Mouse (Mus musculus): ENCODE measurements around the gene Cptp. TPM values are rescaled to one million over a fixed set of nuclear protein-coding genes. Genes with fewer than 3 reads are reported as not detected.
A peak's percentile ranks its signal among the peaks of the same experiment; 100 is the strongest.

Gene Cptp
- total RNA-seq, 4 experiments from 2014 or later, result 11.0 to 18.7 (median 16.1) TPM

DNA sequence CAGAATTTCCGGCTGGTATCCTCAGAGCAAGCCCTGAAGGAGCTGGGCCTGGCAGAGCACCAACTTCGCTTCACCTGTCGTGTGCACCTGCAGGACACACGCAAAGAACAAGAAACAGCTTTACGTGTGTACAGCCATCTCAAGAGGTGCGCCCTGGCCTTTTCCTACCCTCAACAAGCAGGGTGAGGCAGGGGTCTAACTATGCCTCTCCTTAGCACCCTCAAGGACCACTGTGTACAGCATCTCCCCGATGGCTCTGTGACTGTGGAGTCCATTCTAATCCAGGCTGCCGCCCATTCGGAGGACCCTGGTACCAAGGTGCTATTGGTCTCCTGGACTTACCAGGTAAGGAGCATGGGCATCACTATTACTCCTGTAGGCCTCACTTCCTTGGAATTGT lies 18.9 kb upstream of the Cptp start:
- DNase-seq (ENCODE audit: low spot score in 2 of 2), result no peak

DNA sequence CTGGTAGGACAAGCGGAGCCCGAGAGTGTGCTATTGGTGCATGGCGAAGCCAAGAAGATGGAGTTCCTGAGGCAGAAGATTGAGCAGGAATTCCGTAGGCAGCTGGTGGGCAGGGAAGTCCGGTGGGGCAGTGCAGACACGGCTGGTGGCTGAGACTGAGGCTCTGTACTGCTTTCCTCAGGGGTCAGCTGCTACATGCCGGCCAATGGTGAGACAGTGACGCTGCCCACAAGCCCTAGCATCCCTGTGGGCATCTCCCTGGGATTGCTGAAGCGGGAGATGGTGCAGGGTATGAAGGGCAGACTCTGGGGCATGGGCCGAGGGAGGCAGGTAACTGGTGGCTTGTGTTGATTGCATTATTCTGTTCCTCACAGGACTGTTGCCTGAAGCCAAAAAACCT lies 18.4 kb upstream of the Cptp start:
- DNase-seq (ENCODE audit: low spot score in 2 of 2), result no peak

DNA sequence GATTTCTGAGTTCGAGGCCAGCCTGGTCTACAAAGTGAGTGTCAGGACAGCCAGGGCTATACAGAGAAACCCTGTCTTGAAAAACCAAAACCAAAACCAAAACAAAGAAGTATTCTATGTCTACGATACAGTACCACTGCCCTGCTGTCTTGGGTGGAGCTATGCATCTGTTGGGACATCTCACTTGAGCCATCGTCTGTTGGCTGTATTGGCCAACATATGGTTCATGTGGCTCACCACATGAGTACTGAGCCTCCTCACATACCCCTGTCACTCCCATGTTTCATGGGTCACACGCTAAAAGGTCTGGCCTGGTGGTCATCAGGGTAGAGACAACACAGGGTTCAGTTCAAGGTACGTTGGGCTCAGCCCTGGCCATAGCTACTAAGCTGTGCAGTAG lies 17.1 kb upstream of the Cptp start:
- DNase-seq (ENCODE audit: low spot score in 2 of 2), result no peak

DNA sequence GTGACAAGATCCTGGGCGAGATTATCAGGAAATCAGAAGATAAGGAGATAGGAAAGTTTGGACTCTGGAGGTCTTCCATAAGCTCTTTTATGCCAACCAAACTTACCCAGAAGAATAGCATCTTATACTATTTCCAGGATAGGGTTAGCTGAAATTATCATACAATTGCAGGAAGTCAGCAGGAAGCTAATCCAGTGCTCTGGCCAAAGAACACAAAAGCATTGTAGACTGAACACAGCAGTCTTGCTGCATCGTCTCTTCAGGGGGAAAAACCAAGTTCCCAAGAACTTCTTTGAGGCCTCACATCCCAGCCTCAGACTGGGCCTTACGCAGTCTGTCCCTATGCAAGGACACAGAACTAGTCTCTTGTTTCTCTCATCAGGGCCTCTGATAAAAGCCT lies 14.3 kb upstream of the Cptp start:
- DNase-seq (ENCODE audit: low spot score in 2 of 2), result no peak

DNA sequence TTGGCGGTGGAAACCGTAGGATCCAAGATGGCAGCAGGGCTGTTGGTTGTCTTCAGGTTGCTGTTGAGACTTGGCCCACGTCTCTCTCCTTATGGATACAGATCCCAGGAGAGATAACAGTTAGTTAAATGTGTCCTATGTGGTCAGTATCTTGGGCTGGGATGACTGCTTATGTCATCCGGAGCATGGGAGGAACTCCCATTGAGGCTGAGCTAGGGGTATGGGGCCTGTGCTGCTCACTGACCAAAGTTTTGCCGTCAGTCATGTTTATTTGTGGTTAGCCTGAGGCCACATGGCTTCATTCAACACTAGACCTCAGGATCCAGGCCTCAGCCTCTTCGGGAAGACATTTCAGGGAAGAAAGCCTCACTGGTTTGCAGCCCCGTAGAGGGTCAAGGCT lies 2.2 kb upstream of the Cptp start:
- DNase-seq (ENCODE audit: low spot score in 2 of 2), result no peak

DNA sequence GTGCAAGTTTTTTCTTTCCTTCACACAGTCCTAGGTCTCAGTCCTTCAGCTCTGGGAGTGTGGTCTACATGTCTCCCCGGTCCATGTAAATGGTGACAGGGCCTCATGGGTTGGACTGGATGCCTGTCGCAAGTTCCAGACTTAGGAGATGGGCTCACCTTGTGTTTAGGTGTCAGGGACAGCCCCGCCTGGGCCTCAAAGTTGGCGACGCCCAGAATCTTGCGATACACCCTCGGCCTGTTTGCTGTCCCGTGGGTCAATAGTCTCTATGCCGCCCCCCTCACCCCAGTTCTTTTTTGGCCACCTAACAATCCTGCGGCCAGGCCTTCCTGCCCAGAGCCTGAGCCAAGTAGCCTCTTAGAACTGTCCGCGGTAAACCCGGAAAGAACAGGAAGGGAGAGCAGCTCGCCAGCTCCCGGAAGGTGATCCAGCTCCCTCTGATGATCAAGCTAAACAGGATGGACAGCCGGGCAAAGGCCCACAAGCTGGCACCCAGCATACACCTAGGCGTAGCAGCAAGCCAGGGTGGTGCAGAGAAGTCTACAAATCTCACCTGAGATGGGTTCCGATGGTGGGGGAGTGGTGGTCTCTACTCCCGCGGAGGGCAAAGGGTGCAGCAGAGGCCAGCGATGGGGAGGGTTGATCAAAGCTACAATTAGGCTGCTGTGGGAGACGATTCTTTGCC lies 484 bp downstream of the Cptp start:
- no peak for DNase-seq (ENCODE audit: low spot score in 2 of 2)

DNA sequence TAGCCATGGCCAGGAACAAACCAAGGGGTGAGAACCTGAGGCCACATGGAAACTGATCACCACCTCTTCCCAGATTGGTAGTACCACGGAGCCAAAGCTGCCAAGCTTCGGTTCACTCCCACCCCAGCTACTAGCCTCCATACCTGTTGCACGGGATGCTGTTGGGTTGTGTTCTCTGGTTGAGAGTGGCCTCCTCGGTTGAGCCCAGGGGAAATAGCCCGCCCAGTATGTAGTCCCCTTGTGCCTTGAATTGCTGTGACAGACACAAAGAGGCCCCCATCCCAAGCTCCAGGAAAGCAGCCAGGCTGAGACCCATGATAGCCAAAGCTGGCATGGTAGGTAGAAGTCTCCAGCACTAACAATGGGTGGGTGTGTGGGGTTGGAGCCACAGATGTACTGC lies 6.2 kb downstream of the Cptp start, which contains the start of gene Tas1r3:
Gene Tas1r3 (minus strand): TSS at position 362 of the 400 bp plus-strand sequence.
- DNase-seq (ENCODE audit: low spot score in 2 of 2), result no peak

DNA sequence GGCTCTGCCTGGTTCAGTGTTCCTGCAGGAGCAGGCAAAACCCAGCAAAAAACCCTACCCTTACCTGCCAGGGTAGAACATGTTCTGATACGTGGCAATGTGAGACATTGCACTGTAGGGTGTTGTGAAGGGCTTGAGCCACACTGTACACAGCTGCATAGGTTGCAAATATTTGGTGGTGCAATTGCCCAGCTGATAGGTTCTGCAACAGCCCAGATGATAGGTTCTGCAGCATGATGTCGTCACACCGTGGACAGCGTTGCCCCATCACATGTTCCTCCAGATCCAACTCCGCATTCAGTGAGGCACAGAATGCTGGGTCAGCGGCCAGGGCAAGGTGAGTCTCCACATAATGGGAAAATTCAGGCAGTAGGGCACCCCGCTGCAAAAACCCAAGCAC lies 7.5 kb downstream of the Cptp start:
- no peak for DNase-seq (ENCODE audit: low spot score in 2 of 2)

DNA sequence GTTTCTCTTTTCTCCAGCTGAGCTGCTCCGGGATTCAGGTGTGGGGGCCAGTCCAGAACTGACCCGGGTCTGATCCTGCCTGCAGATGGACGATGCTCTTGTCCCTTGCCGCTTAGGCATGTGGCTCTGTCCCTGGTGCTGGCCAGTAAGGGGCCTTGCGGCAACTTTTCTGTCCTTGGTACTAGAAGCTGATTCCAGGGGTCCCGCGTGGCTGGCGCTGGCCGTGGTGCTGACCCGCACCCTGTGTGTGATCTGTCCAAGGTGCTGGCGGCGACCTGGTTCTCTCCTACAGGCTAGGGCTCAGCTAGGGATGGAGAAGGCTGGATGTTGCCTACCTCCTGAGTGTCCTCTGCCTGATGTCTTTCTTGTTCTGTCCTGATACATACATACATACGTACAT lies 9.9 kb downstream of the Cptp start:
- DNase-seq (ENCODE audit: low spot score in 2 of 2), result no peak

DNA sequence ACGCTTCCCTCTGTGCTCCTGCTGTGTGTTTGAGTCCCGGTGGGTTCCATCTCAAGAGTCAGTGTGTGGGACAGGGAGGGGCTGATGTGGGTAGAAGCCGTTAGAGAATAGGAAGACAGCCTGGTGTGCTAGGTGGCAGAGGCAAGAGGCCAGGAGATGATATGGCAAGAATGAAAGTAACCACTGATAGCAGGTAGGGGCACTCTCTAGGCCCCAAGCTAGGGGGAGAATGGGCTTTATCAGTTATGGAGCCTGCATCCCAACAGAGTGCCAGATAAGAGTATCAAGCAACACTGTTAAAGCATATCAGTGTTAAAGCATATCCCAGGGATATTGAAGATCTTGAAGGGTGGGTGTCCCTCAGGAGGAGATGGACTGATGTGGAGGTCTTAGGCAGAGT lies 12.4 kb downstream of the Cptp start:
- DNase-seq (ENCODE audit: low spot score in 2 of 2), result no peak

DNA sequence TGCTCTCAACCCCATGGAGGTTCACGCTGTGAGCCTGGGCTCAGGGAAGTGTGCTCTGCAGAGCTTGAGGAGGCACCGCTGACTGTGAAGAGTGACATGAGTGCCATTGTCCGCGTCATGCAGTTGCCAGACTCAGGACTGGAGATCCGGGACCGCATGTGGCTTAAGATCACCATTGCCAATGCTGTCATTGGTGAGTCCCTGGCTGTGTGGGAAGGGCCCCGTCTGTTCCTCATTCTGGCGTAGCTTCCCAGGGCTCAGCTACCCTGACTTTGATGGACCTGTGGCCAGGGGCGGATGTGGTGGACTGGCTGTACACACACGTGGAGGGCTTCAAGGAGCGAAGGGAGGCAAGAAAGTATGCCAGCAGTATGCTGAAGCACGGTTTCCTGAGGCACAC lies 13.2 kb downstream of the Cptp start:
- DNase-seq (ENCODE audit: low spot score in 2 of 2), result no peak

DNA sequence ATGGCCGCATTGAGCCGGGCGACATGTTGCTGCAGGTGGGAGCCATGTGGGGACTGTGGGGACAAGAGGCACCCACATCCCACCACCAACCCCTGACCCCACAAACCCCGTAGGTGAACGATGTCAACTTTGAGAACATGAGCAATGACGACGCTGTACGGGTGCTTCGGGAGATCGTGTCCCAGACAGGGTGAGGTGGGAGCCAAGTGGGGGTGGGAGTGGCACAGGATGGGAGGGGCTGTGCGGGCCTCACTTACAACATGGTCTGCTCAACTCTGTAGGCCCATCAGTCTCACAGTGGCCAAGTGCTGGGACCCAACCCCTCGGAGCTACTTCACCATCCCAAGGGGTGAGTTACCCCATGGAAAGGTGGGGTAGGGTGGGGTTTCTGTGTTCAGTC lies 14.2 kb downstream of the Cptp start:
- no peak for DNase-seq (ENCODE audit: low spot score in 2 of 2)

DNA sequence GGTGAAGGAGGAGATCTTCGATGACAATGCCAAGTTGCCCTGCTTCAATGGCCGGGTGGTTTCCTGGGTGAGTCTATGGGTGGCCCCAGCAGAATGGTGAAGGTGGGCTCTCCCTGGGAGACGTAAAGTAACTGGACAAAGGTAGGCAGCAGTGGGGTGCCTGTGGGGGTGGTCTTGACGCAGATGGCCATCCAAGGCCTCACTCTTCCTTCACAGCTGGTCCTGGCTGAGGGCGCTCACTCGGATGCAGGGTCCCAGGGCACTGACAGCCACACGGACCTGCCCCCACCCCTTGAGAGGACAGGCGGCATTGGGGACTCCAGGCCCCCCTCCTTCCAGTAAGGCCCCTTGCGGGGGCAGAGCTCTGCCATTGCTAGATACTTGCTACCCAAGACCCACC lies 15.8 kb downstream of the Cptp start:
- no peak for DNase-seq (ENCODE audit: low spot score in 2 of 2)

DNA sequence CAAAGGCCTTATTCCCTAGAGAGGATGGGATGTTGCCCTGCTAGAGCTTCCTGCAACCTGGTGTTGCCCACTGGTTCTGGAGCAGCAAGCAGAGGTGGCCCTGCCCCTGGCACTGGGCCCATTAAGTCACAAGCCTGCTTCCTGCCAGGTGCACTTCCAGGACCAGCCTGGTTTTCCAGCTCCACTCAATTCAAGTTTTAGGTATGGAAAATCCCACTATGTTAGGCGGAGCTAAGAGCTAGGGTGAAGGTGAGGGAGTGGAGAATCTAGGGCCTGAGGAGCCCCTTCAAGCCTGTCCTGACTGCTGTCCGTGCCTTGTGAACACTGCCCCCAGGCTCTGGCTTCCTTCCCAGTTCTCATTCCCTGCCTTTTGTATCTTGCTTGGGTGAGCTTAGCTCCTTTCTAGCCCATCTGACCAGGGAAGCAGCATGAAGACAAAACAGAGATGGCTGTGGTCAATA lies 17.3 kb downstream of the Cptp start:
- DNase-seq (ENCODE audit: low spot score in 2 of 2), result no peak

DNA sequence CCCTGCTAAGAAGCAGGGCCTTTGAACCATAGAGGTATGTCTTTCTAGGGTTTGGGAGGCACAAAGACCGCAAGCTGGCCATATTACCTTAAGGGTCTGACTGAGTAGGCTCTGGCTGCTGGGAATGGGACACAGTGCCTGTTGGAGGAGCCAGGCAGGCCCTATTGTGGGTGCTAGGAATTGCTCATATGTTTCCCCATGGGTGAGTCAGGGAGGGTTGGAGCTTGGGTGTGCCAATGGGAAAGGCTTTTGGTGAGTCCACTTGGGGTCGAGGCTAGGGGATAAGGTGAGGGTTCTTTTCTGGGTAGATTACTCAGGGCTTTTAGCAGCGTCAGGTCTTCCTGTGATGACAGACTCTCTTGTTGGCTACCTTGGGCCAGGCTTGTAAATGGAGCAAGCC lies 17.9 kb downstream of the Cptp start:
- no peak for DNase-seq (ENCODE audit: low spot score in 2 of 2)

DNA sequence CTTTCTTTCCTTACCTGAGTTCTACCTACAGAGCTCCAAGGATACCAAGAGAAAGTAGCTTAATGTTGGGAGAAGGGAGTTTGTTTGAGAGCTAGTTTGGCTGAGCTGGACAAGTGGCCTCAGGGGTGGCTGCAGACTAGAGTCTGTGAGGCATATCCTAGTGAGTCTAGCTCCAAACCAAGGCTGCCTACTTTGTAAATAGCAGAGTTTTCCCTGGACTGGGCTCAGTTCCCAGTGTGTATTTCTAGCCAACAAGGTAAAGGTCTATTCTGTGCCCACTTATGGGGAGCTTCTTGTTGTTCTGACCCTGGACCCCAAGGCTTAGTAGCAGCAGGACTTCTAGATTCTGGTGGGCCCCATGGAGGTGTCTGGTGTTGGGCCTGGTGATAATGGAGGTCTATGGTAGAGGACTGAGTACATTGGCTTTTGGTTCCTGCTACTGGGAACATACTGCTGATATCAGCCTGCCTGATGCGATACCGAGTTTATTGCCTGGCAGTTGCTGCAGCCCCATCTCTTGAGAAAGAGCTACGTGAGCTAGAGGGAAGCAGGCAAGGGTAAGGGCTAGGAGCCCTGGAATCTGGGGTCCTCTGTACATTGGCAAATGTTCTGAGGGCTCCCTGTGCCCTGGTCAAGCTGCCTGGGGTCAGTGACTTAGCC lies 19.3 kb downstream of the Cptp start:
- no peak for DNase-seq (ENCODE audit: low spot score in 2 of 2)

DNA sequence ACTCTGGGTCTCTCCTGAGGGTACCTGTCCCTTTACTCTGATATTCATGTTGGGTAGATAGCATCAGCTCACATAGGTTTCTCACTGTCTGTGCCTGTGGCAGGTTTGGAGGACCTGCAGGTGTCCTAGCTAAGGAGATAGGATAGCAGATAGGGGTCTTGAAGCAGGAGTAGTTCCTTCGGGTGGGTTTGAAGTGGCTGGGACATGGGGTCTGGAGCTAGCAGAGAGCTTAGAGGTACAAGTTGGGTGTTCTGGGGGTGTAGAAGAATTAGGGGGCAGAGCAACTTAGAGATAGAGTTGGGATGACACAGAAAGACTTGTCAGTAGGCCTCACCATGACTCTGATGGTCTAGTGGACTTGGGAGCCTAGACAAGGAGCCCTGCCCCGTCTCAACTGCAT lies 19.8 kb downstream of the Cptp start:
- no peak for DNase-seq (ENCODE audit: low spot score in 2 of 2)

DNA sequence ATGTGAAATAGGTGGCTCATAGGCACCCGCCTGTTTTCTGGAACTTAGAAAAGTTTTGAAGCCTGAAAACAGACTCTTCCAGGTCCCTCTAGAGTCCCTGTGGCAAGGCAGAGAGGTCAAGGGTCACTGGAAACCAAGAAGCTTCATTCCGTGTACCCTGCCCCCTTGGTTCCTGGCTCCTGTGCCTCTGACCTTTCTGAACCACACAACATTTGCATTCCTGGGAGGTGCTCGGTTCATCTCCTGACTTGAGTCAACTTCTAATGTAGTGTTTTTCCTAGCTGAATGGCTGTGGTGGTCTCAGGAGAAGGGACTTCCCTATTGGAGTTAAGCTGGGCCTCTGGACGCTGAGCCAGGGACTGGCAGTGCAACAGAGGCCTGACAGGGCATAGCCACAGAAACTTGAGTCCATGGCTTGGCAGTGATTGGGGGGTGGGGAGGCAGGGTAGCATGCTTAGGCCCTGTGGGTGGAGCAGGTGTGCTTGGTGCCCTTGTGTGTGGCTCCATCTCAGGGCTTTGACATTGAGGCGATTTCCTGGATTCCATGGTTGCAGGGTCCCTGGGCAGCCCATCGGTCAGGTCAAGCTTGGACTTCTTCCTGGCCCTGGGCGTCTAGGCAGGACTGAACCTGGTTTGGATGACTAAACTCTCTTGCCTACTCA lies 20.7 kb downstream of the Cptp start:
- peak; percentile 60 to 72 for DNase-seq (ENCODE audit: low spot score in 2 of 2)

DNA sequence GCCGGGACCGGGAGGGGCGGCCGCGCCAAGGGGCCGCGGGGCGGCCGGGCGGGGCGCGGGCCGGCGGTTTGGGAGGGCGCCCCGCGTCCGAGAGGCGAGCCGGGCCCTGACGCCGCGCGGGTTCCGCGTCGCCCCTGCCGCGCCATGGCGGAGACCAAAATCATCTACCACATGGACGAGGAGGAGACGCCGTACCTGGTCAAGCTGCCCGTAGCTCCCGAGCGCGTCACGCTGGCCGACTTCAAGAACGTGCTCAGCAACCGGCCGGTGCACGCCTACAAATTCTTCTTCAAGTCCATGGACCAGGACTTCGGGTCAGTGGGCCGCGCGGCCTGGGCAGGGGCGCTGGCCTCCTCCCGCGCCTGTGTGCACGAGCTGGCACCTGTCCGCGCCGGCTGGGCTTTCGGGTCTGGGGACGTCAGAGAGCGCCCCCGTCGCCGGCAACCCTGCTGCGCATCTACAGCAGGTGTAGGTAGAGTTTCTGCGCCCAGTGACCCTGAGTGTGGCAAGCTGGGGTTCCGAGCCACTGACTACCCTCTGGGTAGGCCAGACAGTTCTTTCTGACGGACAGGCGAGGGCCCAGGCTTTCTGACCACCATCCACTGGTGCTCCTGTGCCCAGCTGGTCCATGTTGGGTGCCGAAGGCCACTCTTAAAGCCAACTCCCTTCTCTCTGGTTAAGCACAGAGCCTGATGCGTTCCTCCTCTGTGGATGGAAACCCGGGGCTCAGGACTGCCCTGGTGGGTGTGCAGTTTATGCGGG lies 21.5 kb downstream of the Cptp start:
- DNase-seq (ENCODE audit: low spot score in 2 of 2), result peak; percentile 37 to 60

DNA sequence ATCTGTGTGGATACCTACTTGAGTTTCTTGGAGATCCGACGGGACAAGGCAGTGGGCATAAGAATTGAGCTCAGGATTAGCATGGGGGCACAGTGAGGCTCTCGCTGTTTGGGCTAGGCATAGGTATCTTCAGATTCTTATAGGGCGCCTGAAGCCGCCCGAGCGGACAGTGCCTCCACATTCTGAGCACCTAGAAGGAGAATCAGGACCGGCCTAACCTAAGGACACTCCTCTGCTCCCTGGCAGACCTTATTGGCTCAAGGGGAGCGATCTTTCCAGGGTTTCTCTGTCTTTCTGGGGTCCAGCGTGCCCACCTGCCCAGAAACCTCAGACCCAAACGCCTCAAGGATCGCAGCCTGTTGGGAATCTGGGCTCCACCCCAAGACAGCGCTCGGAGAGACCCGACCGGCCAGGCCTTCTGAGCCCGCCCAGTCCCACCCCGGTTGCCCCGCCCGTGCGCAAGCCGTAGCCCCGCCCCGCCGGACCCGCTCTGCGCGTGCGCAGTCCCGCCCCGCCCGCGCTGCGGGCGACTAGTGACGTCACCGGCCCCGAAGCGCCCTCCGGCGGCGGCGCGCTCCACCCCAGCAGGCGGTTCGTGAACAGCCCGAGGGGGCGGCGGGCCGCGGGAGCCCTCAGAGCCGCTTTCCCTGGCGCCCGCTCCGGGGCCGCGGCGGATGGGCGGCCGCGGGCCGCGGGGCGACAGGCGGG lies 22.2 kb downstream of the Cptp start, which contains the start of gene Dvl1:
Gene Dvl1 (plus strand): TSS at position 532 of the 708 bp plus-strand sequence.
- peak; percentile 87 to 88 for DNase-seq (ENCODE audit: low spot score in 2 of 2)

DNA sequence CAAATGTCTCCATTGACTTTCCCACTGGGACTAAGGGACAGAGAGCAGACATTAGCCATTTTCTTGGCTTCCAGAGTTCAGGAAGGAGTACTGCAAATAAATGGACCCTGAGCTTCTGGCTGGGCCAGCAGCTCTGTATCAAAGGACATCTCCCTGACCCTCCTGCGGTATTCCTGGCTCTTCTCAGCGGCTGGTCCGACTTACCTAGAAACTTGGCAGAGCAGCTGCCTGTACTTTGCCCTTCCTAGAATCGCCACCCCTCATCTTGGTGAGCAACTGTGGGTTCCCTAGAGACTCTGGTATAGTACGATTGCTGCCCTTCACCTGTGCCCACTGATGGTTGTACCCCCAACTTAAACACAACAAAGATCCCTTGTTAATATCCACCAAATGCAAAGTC lies 26.0 kb downstream of the Cptp start:
- DNase-seq (ENCODE audit: low spot score in 2 of 2), result no peak
